Mouse (Mus musculus) E14TG2a.4 (cell line): Measurements from ENCODE around the gene Gm21244.
"Not testable (repeated sequence)": the region's sequence is repeated elsewhere in the genome, so short reads cannot be mapped to it uniquely, and the experiment has no call there.

ENCODE experiments used
- H3K27me3 ChIP-seq: 2 replicates; pipeline ENCODE4 v1.6.1; 2014; ENCODE audit warnings: low read length, control low read depth; ENCODE audit not compliant: insufficient read depth
- H3K36me3 ChIP-seq: 2 replicates; pipeline ENCODE4 v1.6.1; 2014; ENCODE audit warnings: low read length, control low read depth; ENCODE audit not compliant: insufficient read depth
- H3K4me1 ChIP-seq: replicated peaks from 2 replicates; pipeline ENCODE4 v1.6.1; 2014; ENCODE audit warnings: low read depth, low read length, control low read depth
- H3K4me3 ChIP-seq: replicated peaks from 2 replicates; pipeline ENCODE4 v1.5.1; 2014; ENCODE audit warnings: mild to moderate bottlenecking, low read length
- H3K9me3 ChIP-seq: 2 replicates; pipeline ENCODE4 v1.6.1; 2014; ENCODE audit warnings: low read length, control low read depth

Gm21244 gene

DNA sequence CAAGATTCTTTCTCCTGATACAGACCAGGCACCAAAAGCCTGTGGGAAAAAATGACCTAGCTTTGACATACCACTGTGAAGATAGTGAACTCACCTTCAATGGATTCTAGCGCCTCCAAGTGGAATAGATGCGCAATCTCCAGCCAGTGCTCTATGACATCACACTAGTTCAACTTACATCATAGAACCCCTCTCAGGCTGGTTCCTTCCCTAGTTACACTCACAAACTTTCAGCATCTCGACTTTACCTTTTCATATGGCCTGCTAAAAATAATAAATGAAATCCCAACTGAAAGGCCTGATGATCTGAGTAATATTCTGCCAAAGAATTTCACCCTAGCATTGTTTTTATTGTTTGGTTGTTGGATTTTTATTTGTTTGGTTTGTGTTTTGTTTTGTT, at the start of gene Gm21244:
TSS of gene Gm21244 (minus strand) at position 101 of the 400 bp plus-strand sequence.
- not testable (repeated sequence) for H3K4me1 ChIP-seq, H3K9me3 ChIP-seq, H3K4me3 ChIP-seq, H3K36me3 ChIP-seq, H3K27me3 ChIP-seq
